Mouse (Mus musculus): Measurements from ENCODE around the gene Ncaph.

- no peak for TF ChIP-seq CTCF (IDR thresholded peaks at IDR 0.05; ENCODE audit: low read depth)
- no peak; the same call in 1 of the 2 replicates for TF ChIP-seq EP300 (IDR thresholded peaks at IDR 0.05; ENCODE audit: low read depth)
These were observed 53.0 kb downstream of the Ncaph start for GRCm38 (mm10) chr2:127080591-127081218.

Measured in liver, postnatal 0 days (tissue).